Mouse (Mus musculus) lung, postnatal 0 days (tissue): ENCODE data around the gene Pde8b. TPM values are rescaled to one million over a fixed set of nuclear protein-coding genes. Genes with fewer than 3 reads are reported as not detected.

ENCODE experiments used
- ATAC-seq: fragments of 200-750 bp; cut with Nextera tagmentation; 2 replicates; pipeline ENCODE4 v1.8.0; 2017; ENCODE audit warnings: moderate library complexity
- DNase-seq: peaks from one replicate; pipeline ENCODE4 v3.0.0-alpha.2; 2016; ENCODE audit warnings: low spot score
- H3K27ac ChIP-seq: fragments of 300-500 bp; sonication (generic); 2 replicates; pipeline ENCODE4 v1.5.1; 2014; ENCODE audit warnings: antibody characterized with exemption, mild to moderate bottlenecking, low read length, mixed read lengths
- H3K27me3 ChIP-seq: fragments of 300-500 bp; sonication (generic); replicated peaks from 2 replicates; pipeline ENCODE4 v1.6.1; 2014; ENCODE audit warnings: low read length, mixed read lengths; ENCODE audit not compliant: insufficient read depth
- H3K36me3 ChIP-seq: fragments of 300-500 bp; sonication (generic); 2 replicates; pipeline ENCODE4 v1.6.1; 2014; ENCODE audit warnings: low read length, mixed read lengths; ENCODE audit not compliant: insufficient read depth
- H3K4me1 ChIP-seq: fragments of 300-500 bp; sonication (generic); 2 replicates; pipeline ENCODE4 v1.6.1; 2014; ENCODE audit warnings: antibody characterized with exemption, low read depth, low read length, mixed read lengths; ENCODE audit not compliant: insufficient read depth
- H3K4me2 ChIP-seq: fragments of 300-500 bp; sonication (generic); replicated peaks from 2 replicates; pipeline ENCODE4 v1.6.1; 2014; ENCODE audit warnings: low read depth, mild to moderate bottlenecking, low read length, moderate library complexity, mixed read lengths
- H3K4me3 ChIP-seq: fragments of 300-500 bp; sonication (generic); 2 replicates; pipeline ENCODE4 v1.5.1; 2014; ENCODE audit warnings: low read depth, low read length
- H3K9ac ChIP-seq: fragments of 300-500 bp; sonication (generic); replicated peaks from 2 replicates; pipeline ENCODE4 v1.6.1; 2014; ENCODE audit warnings: low read depth, mild to moderate bottlenecking
- H3K9me3 ChIP-seq: fragments of 300-500 bp; sonication (generic); 2 replicates; pipeline ENCODE4 v1.6.1; 2016; ENCODE audit warnings: low read length, mixed read lengths
- CTCF ChIP-seq: IDR thresholded peaks from 2 replicates; pipeline ENCODE4 v1.5.1; 2016; ENCODE audit warnings: antibody characterized with exemption, mild to moderate bottlenecking
- EP300 ChIP-seq: IDR thresholded peaks from 2 replicates; pipeline ENCODE4 v1.6.1; 2016; ENCODE audit warnings: antibody characterized with exemption, mild to moderate bottlenecking, control low read depth
- WGBS: fragments of 180-500 bp; shearing (Covaris S2); extraction: QIAGEN DNeasy Blood & Tissue Kit; methylation state at CpG from one replicate; pipeline ENCODE4 v1.1.7; 2014; 5-methylcytosine and 5-hydroxymethylcytosine counted together
- polyA plus RNA-seq: library from polyadenylated mRNA; unstranded; fragments of >200 nt; fragmentation: Nextera tagmentation; extraction: Ambion mirVana; gene quantifications from 2 replicates; pipeline ENCODE4 v1.2.1, GENCODE M21; 2015

The Pde8b gene
- polyA plus RNA-seq, 1 experiment from 2014 or later: 18.1 TPM

DNA sequence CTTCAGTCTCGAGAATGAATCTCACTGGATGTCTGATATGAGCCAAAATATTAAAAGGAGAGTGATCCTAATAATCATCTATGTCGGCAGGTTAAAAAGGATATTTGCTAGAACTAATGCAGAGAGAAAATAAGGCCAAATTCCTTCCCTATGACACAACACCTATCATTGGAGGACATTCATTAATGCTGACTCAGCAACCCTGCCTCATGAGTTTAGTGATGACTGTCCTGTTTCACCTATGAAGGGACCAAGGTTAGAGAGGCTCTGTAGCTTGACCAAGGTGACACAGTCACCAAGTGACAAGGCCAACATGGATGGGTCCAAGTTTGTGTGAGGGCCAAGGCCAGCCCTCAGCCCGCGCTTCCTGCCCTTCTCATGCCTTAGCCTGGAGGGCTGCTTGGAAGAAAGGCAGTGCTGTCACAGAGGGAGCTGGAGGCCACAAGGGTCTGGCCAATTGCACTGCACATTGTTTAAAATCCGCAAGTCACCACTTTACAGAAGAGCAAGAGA lies 62.9 kb downstream of the Pde8b start:
- DNase-seq: no peak
- Histone ChIP-seq H3K4me1 (peaks cover 3% of the 10 kb centered on the region; the same call in 1 of the 2 replicates), H3K4me3 (no peak overlapping the region), H3K27ac (no peak overlapping the region), H3K4me2 (no peak overlapping the region), H3K36me3 (no peaks in the 10 kb centered on the region), H3K9ac (no peak overlapping the region), H3K27me3 (no peaks in the 10 kb centered on the region), H3K9me3 (no peaks in the 10 kb centered on the region)
- no peak for ATAC-seq
- whole genome bisulfite sequencing: 84% methylated on average over 5 of the region's 5 CpGs
- no peak; the same call in 1 of the 2 replicates for TF ChIP-seq EP300
- no peak for TF ChIP-seq CTCF

GRCm38 (mm10) chr13:95186741-95187035 lies 63.4 kb downstream of the Pde8b start:
- H3K4me1 ChIP-seq: peaks cover 3% of the 10 kb centered on the region; the same call in 1 of the 2 replicates
- 37% methylated on average over 4 of the region's 4 CpGs for WGBS
- ATAC-seq: no peak

GRCm38 (mm10) chr13:95185891-95186740 lies 64.0 kb downstream of the Pde8b start:
- Histone ChIP-seq H3K27ac (no peak overlapping the region), H3K4me1 (peaks cover 3% of the 10 kb centered on the region; the same call in 1 of the 2 replicates), H3K27me3 (no peaks in the 10 kb centered on the region), H3K9me3 (no peaks in the 10 kb centered on the region), H3K36me3 (no peaks in the 10 kb centered on the region), H3K4me2 (no peak overlapping the region), H3K9ac (no peak overlapping the region), H3K4me3 (no peak overlapping the region)
- 26% methylated on average over 10 of the region's 10 CpGs for WGBS
- peak; percentile 9 for DNase-seq
- TF ChIP-seq EP300: peak; percentile 58; the same call in 1 of the 2 replicates
- no peak for TF ChIP-seq CTCF
- ATAC-seq: peak; percentile 51

More at GRCm38 (mm10) chr13:95186741-95187035, 63.4 kb downstream of the Pde8b start:
- no peaks in the 10 kb centered on the region for H3K27me3 ChIP-seq
- H3K4me3 ChIP-seq: no peak overlapping the region
- peak; percentile 26 for DNase-seq
- no peak overlapping the region for H3K4me2 ChIP-seq
- no peak overlapping the region for H3K9ac ChIP-seq
- TF ChIP-seq CTCF (no peak), EP300 (peak; percentile 39)
- no peak overlapping the region for H3K27ac ChIP-seq
- no peaks in the 10 kb centered on the region for H3K9me3 ChIP-seq
- no peaks in the 10 kb centered on the region for H3K36me3 ChIP-seq

DNA sequence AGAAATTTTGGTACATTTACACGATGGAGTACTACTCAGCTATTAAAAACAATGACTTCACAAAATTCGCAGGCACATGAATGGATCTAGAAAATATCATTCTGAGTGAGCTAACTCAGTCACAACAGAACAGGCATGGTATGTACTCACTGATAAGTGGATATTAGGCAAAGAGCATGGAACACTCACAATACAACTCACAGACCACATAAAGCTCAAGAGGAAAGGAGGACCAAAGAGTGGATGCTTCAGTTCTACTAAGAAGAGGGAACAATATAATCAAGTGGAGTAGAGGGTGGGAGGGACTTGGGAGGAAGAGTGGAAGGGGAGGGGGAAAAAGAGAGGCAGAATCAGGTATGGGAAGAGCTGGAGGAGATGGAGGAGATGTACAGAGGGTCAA lies 66.5 kb downstream of the Pde8b start:
- Histone ChIP-seq H3K27ac (no peak overlapping the region), H3K4me2 (no peak overlapping the region), H3K9me3 (no peaks in the 10 kb centered on the region), H3K36me3 (no peaks in the 10 kb centered on the region), H3K4me1 (peaks cover 3% of the 10 kb centered on the region; the same call in 1 of the 2 replicates), H3K4me3 (no peak overlapping the region), H3K27me3 (no peaks in the 10 kb centered on the region), H3K9ac (no peak overlapping the region)
- TF ChIP-seq CTCF: no peak
- peak; percentile 95 for TF ChIP-seq EP300
- WGBS: 69% methylated on average over 2 of the region's 2 CpGs
- DNase-seq (peak; percentile 74), ATAC-seq (peak; percentile 85)

- H3K27me3 ChIP-seq: no peaks in the 10 kb centered on the region
- no peak overlapping the region for H3K27ac ChIP-seq
- H3K4me1 ChIP-seq: no peaks in the 10 kb centered on the region; the same call in 1 of the 2 replicates
- no peak overlapping the region for H3K4me2 ChIP-seq
- no peak overlapping the region for H3K4me3 ChIP-seq
- ATAC-seq (no peak), DNase-seq (no peak)
- no peak overlapping the region for H3K9ac ChIP-seq
- 96% methylated on average over 2 of the region's 2 CpGs for WGBS
- TF ChIP-seq CTCF: no peak
- no peak for TF ChIP-seq EP300
- H3K9me3 ChIP-seq: no peaks in the 10 kb centered on the region
- H3K36me3 ChIP-seq: no peaks in the 10 kb centered on the region
These were observed 69.9 kb downstream of the Pde8b start for GRCm38 (mm10) chr13:95180208-95180607.

DNA sequence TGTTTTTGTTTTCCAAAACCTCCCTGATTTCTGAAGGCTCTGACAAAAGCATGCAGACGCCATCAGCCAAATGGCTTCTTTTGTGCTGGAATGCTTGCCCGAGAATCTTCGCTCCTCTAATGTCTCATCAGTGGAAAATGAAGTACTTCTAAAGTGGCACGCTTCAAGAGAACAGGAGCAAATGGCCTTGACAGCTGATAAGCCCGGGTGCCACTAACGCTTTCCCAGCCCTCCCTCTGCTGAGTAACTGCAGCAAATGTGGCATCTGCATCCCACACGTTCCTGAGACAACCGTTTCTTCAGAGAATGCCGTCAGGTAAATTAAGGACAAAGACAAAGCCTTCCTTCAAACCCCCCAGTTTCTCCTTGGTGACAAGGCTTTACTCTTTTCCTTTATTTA lies 72.8 kb downstream of the Pde8b start:
- no peak overlapping the region for H3K9ac ChIP-seq
- DNase-seq (no peak), ATAC-seq (no peak)
- TF ChIP-seq CTCF (no peak), EP300 (no peak)
- WGBS: 24% methylated on average over 9 of the region's 9 CpGs
- no peaks in the 10 kb centered on the region for H3K9me3 ChIP-seq
- H3K4me1 ChIP-seq: no peaks in the 10 kb centered on the region
- H3K4me2 ChIP-seq: no peak overlapping the region
- no peaks in the 10 kb centered on the region for H3K27me3 ChIP-seq
- H3K27ac ChIP-seq: no peak overlapping the region
- H3K4me3 ChIP-seq: no peak overlapping the region
- H3K36me3 ChIP-seq: no peaks in the 10 kb centered on the region
